Mouse (Mus musculus): ENCODE measurements at regions not wholly inside any gene's neighbourhood (a gene's known extent, or its start where the extent isn't known, plus 50 kb on each side); places are given as distances from the start of the nearest gene placed in this dataset.
"Not testable (repeated sequence)": the region's sequence is repeated elsewhere in the genome, so short reads cannot be mapped to it uniquely, and the experiment has no call there.

DNA sequence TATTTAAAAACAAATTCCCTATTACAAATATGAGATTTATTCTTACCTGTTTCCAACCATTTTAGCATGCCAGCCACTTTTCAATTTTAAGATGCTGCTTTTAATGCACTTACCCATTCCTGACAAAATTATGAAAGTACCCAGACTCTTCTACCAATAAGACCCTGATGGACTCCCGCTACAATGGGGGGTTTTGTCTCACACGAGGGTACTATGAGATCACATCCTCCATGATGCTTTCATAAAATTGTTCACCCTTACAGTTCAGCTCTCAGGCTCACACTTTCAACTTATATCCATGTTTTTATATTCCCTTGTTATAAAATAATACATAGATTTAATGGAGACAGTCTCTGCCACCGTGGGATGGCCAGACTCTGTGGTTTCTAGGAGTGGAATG is 68.1 kb upstream of the Adamts18 start:
- no peak for DNase-seq

DNA sequence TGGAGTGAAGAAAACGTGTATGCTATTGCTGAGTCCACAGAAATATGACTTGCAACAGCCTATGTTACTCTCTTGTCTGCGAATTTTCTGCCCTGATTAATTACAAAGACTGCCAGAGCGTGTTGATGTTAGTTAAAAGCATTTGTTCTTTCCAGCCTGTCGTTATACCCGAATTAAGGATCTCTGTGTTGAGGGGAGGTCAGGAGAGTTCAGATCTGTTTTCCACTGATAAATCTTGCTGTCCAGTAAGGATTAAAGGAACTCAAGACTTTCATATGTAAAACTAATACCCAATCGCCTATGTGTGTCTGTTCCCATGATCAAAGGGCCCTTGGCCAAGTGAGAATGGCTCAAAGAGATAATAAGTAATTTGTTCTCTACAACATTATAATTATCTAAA is 68.7 kb upstream of the Adamts18 start:
- peak; percentile 89 for DNase-seq

DNA sequence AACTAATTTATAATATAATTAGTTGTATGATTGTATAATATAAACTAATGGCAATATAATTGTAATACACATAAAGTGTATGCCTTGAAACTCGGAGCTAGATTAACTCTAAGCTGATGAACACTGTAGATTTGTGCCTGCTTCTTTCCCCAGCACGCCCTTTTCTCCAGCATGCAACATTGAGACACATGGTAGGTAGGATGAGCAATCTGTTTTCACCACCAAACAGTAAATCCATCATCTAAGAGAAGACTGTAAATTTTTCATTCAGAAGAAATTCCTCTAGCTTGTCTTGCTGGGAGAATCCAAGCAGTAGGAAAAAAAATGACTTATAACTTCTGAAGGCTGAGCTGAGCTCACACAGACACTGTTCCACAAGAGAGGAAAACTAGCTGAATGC is 71.8 kb upstream of the Adamts18 start:
- no peak for DNase-seq

DNA sequence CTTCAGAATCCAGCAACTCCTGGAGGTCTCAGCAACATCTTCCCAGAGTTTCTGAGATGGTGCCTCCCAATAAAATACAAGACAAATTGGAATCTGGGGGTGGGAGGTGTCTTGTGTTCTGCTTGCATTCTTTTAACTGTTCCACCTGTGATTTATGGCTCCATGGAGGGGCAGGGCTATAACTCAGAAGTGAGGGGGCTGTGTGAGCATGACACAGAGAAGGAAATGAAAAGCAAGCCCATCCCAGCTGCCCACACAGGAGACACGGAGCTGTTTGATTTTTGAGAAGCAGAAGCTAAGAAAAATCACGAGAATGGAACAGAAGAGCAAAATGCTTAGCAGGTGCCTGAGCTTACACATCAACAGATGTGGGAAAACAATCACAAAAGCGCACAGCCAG is 74.8 kb upstream of the Adamts18 start:
- DNase-seq: no peak

DNA sequence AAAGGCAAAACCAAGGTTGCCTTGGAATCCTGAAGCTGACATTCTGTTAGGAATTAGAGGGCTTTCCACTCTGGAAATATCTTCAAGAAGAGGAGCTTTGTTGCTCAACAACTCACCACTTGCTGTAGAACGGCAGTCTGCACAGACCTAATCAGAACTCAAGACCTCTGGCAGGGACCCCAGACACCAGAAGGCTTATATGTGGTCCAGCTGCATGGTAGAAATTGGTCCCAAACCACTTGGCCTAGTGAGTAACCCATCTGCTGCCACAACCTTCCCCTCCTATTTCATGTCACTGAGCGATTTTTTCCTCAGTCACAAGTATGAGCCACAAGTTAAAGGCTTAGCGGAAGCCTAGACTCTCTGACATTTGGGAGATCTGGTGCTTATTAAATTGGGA is 105.2 kb upstream of the Adamts18 start:
- no peak for DNase-seq

DNA sequence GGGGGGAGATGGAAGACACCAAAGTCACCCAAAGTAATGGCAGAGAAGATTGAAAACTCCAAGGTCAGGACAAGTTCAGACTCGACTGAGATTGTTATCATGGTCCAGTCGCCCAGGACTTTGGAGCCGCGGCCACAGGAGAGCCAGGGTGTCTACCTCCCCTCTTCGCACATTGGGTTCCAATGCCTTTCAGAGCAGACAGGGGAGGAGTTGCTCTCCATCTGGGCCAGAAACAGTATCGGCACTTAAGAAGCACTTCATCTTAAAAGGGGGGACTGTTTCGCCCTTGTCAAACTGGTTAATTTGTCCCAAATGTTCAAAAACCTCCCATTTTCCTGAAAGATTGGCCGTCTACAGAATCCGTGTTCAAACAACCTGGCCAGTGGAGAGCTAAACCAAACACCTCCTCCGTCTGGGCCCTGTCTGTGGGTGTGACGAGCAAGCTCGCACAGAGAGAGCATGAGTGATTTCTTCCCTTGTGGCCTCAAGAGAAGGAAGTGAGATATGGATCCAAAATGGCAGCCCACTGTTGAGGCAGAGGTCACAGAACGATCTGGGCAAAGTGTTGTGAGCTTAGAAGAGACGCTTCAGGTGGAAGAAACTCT is 108.0 kb upstream of the Adamts18 start:
- DNase-seq: no peak

DNA sequence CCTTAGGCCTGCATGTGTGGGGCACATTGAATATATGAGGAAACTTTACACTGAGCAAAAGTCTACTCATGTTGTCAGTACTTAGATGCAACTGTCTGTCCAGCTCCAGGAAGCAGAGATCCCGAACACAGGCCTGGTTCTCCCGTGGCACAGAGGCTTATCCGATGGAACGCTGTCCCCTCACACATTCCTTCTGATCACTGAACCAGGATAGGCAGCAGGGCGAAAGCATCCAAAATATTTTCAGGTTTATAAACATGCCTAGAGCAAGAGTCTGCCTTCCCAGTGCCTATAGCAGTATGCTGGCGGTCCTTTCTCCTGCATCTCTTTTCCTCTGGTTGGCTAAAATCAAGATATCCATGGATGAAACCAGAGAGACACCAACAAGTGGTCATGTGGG is 109.3 kb upstream of the Adamts18 start:
- DNase-seq: no peak

DNA sequence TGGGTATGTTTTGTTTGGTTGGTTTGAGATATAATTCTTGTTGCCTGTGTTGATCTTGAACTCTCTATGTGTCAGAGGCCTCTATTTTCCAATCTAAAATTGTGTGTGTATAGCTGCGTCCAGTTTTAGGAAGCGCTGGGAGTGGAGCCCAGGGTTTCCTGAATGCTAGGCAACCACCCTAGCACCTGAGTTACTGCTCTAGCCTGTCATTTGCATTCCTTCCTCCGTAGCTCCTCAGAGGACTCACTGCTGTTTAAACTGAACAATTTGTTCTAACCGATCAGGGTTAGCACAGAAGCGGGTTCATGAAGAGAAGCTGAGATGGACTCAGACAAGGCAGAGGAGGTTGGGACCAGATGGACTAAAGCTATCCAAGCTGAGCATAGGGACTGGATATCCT is 127.3 kb upstream of the Adamts18 start:
- DNase-seq: no peak

DNA sequence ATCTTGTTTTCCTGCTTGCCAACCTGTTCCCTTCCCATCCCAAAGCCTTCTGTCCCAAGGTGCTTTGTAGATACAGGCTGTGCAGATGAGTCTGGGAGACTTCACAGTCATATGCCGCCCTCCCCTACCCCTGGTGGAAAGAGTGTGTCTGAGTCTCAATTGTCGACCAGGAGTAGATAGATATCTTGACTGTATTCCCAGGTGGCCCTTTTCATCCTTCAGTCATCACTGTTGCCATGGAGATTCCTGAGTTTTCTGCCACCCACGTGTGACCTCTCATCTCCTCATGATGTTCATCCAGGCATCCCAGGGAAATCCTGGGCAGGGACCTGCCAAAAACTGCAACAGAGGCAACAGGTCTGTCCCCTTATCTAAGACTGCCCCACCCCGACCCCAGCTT is 128.1 kb upstream of the Adamts18 start:
- DNase-seq: no peak

DNA sequence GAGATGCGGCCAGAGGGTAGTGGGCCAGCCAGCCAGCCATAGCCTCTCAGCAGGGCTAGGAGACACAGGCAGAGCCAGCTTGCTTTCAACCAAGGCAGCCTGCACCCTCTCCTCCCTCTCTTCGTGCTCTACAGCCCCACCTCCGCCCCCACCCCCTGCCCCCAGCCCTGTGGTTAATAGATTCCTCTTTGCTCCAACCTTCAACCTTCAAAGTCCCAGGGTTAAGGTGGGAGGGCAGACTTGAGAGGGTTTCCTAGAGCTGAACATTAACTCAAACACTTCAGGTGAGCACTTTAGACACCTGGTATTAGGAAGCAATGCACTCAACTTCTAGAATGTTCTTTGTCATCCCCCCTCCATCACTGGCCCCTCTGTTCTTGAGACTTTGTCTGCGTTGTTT is 128.5 kb upstream of the Adamts18 start:
- DNase-seq: no peak

DNA sequence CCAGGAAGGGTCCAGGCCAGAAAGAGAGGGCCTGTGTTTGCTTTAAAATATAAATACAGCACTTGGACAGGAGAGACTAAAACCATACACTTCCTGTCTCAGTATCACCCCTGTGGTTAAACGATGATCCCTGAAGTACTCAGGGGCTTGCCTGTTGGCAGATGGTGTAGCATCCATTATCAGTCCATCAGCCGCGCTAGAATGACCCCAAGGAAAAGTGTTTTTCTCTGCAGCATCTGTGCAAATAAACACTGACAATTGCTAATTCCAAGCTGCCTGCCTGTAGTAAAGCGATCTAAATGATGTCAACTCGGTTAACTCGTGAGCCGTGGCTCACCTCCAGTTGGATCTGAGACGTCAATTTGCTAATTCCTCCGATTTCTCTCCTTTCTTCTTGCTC is 130.4 kb upstream of the Adamts18 start:
- peak; percentile 68 for DNase-seq

DNA sequence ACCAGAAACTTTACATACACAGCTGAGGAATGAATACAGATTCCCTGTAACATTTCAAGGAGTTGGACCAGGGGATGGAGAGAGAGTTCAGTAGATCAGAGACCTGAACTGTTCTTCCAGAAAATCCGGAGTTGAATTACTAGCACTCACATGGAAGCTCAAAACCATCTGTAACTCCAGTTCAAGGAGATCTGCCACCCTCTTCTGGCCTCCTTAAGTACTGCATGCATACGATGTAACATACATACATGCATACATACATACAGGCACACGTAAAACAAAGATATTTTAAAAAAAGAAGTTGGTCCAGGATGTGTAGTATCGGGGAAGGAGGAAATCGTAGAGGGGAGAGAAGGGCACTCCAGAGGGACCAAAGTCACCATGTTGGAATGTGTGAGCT is 131.3 kb upstream of the Adamts18 start:
- peak; percentile 39 for DNase-seq

DNA sequence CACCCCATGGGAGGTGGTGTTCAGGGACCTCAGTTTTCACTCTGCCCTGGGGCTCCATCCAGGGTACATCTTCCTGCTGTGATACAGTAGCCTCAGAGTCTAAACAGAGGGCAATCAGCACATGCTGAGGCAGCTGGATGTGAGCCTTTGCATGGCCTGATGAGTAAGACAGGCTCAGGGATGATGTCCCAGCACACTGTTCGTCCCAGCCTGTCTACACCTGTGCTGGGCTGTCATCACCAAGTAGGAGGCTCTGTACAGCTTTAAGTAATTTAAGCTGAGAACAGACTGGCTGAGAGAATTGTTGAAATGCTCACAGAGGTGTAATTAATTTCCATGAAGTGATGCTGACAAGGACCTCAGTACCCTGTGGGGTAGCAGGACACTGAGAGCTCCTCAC is 132.8 kb upstream of the Adamts18 start:
- no peak for DNase-seq

DNA sequence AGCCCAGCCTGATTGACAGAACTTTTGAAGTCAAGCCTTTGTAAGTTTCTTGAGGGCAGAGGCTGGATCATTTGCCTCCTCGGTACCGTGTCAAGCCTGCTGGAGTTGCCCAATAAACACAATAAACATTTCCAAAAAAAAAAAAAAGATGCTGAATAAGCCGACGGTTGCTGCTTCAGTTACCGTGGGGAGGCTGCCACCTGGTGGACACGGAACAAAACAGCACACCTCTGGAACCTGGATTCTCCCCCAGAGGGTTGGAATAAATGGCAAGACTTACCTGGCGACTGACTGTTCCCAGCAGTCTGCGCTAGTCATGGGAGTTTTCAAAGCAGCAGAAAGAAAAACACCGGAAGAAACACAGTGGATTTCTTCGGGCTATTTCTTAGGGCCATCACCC is 136.3 kb upstream of the Adamts18 start:
- peak; percentile 74 for DNase-seq

DNA sequence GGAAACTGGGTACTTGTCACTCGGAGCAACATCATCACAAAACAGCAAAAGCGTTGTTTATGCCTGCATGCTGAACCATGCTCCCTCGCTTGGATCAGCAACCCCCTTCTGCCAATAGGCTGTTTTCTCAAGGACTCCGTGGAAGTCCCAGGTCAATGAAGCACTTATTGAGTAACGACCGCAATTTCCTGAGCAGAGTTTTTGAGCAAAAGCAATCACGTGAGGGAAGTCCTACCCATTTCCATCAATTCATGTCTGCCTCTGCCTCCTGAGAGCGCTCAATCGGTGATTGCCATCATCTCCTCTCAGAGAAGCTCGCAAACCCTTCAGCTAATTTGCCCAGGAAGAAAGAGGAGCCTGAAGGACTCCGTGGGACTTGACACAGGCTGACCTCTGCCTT is 136.9 kb upstream of the Adamts18 start:
- DNase-seq: no peak

DNA sequence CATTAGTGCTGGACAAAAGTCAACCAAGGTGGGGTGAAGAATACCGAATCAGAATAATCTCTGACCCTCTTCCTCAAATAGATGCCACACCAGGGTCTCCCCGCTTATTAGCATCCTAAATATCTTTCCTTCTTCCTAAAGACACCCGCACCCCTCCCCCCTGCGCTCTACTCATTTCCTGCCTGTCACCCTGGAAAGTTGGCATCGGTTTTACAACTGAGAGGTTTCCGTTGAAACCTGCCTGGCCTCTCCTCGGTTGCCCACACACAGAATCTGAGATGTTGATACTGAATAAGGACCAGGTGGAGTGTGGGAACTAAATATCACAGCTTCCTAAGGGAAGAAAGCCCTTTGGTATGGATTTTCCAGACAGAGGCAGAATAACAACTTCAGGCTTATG is 137.4 kb upstream of the Adamts18 start:
- DNase-seq: no peak

DNA sequence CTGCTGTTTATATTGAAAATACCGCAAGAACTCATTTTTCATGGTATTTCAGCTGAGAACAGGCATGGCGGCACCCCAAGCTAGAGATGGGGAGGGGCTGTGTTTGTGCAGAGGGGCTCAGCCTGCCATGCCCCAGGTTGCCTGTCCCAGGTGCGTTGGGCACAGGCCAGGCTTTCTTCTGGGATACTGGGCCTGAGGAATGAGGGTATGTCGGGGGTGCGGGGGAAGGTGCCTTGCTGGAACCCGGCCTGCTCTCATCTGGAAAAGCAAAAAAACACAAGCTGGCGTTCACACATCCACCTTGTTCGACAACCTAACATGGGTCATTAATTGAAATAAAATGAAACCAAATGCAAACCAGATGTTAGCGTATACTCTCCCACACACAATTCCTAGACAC is 142.2 kb upstream of the Adamts18 start:
- DNase-seq: no peak

DNA sequence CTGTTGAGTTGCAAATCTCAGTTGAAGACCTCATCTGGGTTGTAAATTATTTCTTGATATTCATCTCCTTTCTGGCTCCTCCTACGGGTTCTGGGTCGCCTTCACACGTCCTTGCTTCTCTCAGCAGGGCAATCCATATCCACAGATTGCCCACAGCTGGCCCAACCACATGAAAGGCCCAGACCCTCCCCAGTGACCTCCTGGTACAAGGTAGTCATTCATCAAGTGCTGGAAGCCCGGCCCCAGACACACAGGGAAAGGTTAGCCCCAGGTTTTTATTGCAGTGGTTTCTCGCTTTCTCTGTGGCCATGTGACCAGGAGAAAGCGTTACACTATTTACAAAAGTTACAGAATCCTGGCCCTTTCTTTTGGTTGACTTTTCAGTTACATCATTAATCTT is 134.5 kb upstream of the Nudt7 start:
- no peak for DNase-seq

DNA sequence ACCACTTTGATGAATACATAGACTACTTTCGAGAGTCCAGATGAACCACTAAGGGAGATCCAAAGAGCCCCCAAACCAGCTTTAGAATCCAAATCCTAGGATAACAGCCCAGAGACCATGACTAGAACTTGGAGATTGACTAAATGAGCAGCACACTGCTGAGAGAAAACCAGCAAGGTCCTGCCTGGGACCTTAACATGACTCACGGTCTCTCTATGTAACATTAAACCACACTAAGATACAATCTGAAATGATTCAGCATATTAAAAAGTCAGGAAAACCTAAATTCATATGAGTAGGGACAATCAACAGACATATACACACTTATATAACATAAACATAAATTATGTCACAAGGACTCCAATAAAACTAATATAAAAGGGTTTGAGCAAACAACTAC is 131.7 kb upstream of the Nudt7 start:
- no peak for DNase-seq

DNA sequence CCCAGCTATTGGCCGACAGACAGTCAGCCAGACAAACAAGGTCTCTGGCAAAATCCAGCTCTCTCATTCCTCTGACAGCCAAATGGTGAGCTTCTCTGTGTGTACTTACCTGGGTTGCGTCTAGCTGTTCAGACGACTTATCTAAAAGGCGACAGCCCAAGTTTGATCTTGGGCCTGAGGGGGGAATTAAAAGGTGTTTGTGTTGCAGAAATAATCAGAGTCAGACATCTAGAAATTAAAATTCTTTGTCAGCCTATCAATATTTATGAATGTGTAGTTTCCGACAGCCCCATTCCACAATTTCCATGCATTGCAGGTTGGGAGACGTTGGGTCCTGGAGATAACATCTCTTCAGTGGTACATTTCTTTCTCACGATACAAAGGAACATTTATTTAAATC is 128.9 kb upstream of the Nudt7 start:
- DNase-seq: no peak

DNA sequence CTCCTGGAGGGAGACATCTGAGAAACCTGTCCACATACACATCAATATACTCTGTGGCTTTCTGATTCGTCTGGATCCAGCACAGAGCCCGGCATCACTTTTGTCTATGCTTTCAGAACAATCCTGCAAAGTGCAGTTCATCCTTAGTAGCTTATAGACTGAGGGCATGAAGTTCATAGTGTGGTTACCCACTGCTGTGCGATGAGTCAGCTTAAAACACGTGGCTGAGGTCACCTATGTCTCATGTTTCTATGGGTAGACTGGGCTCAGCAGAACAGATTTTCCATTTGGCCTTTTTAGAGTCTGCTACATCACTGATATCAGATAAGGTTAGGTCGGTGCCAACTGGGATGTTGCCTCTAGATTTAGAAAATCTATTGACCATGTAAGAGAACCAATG is 126.8 kb upstream of the Nudt7 start:
- no peak for DNase-seq

DNA sequence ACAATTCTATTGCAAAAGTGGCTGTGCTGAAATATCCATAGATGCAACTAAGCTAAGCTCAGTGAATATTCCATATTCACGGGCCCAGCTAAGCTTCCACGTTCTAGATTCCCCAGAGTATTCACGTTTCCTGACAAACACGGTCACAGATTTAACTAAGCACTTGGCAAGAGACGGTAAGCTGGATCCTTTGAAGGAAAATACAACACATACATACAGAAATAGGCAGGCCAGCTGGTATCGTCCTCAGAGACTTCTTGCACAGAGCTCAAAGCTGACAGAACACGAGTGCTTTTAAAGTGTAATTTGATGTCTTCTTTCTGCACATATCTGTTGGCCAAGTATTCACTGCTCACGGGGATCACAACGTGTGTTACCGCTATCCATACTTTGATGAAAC is 126.3 kb upstream of the Nudt7 start:
- no peak for DNase-seq

DNA sequence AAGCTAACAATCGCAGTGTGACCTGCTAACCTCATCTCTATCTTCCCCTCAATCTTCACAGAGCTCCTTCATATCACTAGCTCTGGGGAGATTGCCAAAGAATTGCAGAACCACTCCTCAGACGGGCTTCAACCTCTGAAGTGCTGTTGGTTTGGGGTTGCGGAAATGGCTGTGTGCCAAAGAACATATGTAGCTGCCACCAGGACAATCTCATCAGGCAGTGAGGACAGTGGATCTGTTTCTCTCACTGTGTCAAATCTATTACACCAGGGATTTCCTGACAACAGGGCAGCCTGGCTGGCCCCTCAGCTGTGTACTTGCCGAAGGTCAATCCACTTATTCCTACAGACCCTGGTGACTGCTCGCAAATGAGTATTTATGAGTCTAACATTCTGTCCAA is 115.0 kb upstream of the Nudt7 start:
- peak; percentile 12 for DNase-seq

DNA sequence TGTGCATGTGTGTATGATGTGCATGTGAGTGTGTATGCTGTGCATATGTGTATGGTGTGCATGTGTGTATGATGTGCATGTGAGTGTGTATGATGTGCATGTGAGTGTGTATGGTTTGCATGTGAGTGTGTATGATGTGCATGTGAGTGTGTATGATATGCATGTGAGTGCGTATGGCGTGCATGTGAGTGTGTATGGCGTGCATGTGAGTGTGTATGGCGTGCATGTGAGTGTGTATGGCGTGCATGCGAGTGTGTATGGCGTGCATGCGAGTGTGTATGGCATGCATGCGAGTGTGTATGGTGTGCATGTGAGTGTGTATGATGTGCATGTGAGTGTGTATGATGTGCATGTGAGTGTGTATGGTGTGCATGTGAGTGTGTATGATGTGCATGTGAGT is 103.2 kb upstream of the Nudt7 start:
- not testable (repeated sequence) for DNase-seq

DNA sequence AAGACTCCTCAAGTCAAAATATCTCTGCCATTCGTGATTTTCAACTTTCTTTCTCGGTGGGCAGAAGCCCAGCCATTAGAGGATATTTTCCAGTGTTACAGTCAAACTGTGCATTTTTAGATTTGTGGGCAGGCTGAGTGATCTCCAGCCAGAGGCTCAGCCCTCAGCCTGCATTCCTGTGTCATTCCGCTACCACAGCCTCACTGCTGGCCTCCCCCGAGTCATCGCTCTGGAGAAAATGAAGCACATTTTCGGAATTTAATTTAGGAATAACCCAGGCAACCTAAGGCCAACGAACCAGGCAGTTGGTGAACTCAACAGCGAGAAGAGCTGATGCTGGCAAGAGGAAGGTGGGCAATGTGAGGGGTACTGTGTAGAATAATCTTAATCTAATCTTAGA is 80.9 kb upstream of the Nudt7 start:
- no peak for DNase-seq

DNA sequence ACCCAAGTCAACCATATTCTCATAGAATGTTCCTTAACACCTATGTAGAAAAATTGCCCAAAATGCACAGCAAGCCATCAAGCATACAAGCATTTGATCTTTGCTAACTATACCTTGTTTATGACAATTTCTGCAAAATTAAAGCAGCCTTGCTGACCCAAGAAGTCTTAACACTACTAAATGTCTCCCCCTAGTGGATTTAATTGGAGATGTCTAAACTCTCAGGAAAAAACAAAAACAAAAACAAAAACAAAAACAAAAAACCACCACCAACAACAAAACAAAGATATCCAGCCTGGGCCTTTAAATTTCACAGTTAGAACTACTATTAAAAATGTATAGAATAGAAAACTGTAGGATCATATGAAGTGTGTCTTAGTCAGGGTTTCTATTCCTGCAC is 69.8 kb upstream of the Nudt7 start:
- DNase-seq: peak; percentile 50
